Mouse (Mus musculus) small intestine, adult 2 months (tissue): ENCODE results near the gene Adipor2. TPM values are rescaled to one million over a fixed set of nuclear protein-coding genes. Genes with fewer than 3 reads are reported as not detected.

Experiments used
- H3K27ac ChIP-seq: fragments of 200-500 bp; 2 replicates; pipeline ENCODE4 v1.5.1; 2012; ENCODE audit warnings: low read depth, low read length, control low read depth, inconsistent platforms; ENCODE audit not compliant: insufficient read depth
- H3K27me3 ChIP-seq: fragments of 200-500 bp; 2 replicates; pipeline ENCODE4 v1.6.1; 2012; ENCODE audit warnings: mild to moderate bottlenecking, moderate library complexity, low read length, inconsistent platforms; ENCODE audit not compliant: control insufficient read depth, insufficient read depth
- H3K36me3 ChIP-seq: fragments of 200-500 bp; 2 replicates; pipeline ENCODE4 v1.6.1; 2012; ENCODE audit warnings: mild to moderate bottlenecking, low read length, control low read depth, inconsistent platforms; ENCODE audit not compliant: control insufficient read depth, insufficient read depth
- H3K4me1 ChIP-seq: fragments of 200-500 bp; 2 replicates; pipeline ENCODE4 v1.6.1; 2012; ENCODE audit warnings: low read length, inconsistent platforms, mixed read lengths; ENCODE audit not compliant: control insufficient read depth, insufficient read depth, insufficient read length
- H3K4me3 ChIP-seq: fragments of 200-500 bp; 2 replicates; pipeline ENCODE4 v1.5.1; 2012; ENCODE audit warnings: low read depth, mild to moderate bottlenecking, control low read depth, inconsistent platforms, low read length, moderate library complexity
- CTCF ChIP-seq: fragments of 200-500 bp; IDR thresholded peaks from 2 replicates; pipeline ENCODE4 v1.5.1; 2012; ENCODE audit warnings: low read depth, mild to moderate bottlenecking, control low read depth, inconsistent platforms, low read length, moderate library complexity, mixed read lengths; ENCODE audit not compliant: insufficient replicate concordance, insufficient read length; ENCODE audit errors: extremely low read depth
- POLR2A ChIP-seq: fragments of 200-500 bp; IDR thresholded peaks from 2 replicates; pipeline ENCODE4 v1.6.1; 2012; ENCODE audit warnings: low read depth, mild to moderate bottlenecking, control low read depth, inconsistent platforms, low read length, moderate library complexity
- WGBS: fragments of 180-500 bp; shearing (Covaris S2); methylation state at CpG from one replicate; pipeline ENCODE4 v1.1.7; 2018; 5-methylcytosine and 5-hydroxymethylcytosine counted together
- polyA plus RNA-seq: library from polyadenylated mRNA; depleted of rRNA; stranded (reverse); fragments of >200 nt; gene quantifications from 2 replicates; pipeline ENCODE4 v1.2.3, GENCODE M21; 2012

Adipor2 gene
- polyA plus RNA-seq, 1 experiment: 112 TPM

DNA sequence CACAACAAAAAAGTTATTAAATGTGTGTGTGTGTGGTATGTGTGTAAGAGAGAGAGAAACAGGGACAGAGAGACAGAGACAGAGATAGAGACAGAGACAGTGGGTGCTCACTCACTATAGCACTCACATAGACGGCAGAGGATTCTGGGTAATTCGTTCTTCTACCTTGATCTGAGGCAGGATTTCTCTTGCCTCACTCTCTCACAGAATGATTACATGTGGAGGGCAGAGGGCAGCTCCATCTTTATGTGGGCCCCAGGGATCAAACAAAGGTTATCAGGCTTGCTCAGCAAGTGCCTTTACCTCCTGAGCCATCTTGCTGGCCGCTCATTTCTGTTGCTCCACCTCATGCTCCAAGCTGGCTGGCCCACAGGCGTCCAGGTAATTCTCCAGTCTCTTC lies 16.9 kb upstream of the Adipor2 start:
- H3K27ac ChIP-seq: no peak overlapping the region
- H3K36me3 ChIP-seq: no peaks in the 10 kb centered on the region
- H3K4me1 ChIP-seq: no peaks in the 10 kb centered on the region; the same call in 1 of the 2 replicates
- TF ChIP-seq CTCF (no peak), POLR2A (no peak)
- no peaks in the 10 kb centered on the region for H3K27me3 ChIP-seq
- 71% methylated on average over 4 of the region's 4 CpGs for WGBS
- H3K4me3 ChIP-seq: no peak overlapping the region

DNA sequence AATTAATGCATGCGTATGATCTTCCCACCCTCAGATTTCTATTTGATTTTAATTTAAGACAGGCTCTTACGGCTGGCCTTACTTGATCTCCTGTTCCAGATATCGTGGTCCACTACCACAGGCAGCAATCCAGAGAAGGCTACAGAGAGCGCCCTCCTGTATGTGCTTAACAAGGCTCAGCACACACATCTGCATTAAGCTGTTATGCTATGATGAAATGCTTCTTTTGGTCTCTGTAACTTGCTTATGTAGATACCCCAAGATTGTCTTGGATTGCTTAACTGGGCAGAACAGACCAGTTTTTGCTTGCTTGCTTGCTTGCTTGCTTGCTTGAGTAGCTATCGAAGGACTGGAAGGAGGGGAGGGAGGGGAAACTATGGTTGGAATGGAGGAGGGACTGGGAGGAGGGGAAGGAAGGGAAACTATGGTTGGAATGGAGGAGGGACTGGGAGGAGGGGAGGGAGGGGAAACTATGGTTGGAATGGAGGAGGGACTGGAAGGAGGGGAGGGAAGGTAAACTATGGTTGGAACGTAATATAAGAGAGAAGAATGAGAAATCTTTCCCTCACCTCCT lies 14.3 kb upstream of the Adipor2 start:
- no peak for TF ChIP-seq CTCF
- TF ChIP-seq POLR2A: no peak
- H3K27me3 ChIP-seq: no peaks in the 10 kb centered on the region
- H3K36me3 ChIP-seq: no peaks in the 10 kb centered on the region
- no peaks in the 10 kb centered on the region; the same call in 1 of the 2 replicates for H3K4me1 ChIP-seq
- 82% methylated on average over 6 of the region's 6 CpGs for WGBS
- H3K27ac ChIP-seq: no peak overlapping the region
- H3K4me3 ChIP-seq: no peak overlapping the region

DNA sequence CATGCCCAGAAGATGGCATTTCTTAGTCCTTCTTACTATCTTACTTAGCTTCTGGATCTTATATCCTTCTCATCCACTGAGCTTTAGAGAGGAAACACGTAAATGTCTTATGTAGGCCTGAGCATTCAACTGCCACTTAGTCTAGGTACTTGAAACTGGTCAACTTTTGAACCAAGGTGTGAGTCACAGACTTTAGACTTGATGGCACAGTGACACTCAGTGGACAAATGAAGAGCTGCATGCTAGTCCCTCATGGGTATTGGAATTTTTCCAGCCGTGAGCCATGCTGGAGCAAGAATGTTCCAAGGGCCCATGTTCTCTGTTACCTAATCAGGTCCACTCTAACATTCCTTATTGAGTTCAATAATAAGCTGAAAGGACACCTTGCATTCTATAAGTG lies 13.0 kb upstream of the Adipor2 start:
- 26% methylated on average over 2 of the region's 2 CpGs for WGBS
- no peaks in the 10 kb centered on the region for H3K36me3 ChIP-seq

DNA sequence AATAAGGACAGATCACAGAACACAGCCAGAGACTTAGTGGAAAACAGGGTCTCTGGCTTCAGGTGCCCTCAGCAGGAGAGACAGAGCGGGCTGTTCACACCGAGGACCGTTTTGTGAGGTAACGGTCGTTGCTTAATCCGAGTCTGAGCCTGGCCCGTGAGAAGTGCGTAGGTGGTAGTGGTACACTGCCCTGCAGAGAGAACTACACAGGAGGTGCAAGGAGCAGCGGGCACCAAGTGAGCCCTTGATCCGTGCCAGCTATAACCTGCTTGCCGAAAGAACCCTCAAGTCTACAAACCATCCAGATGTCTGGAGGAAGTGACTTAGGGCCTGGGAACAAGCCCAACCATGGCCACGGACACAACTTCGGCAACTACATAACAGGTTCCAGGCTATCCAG lies 11.8 kb upstream of the Adipor2 start:
- 98% methylated on average over 13 of the region's 13 CpGs for WGBS
- TF ChIP-seq CTCF (no peak), POLR2A (no peak)
- H3K4me1 ChIP-seq: no peaks in the 10 kb centered on the region; the same call in 1 of the 2 replicates
- H3K27ac ChIP-seq: no peak overlapping the region
- H3K4me3 ChIP-seq: no peak overlapping the region
- H3K36me3 ChIP-seq: no peaks in the 10 kb centered on the region
- H3K27me3 ChIP-seq: no peaks in the 10 kb centered on the region

More for the DNA sequence above, 13.0 kb upstream of the Adipor2 start:
- Histone ChIP-seq H3K27ac (no peak overlapping the region), H3K27me3 (no peaks in the 10 kb centered on the region), H3K4me3 (no peak overlapping the region), H3K4me1 (no peaks in the 10 kb centered on the region; the same call in 1 of the 2 replicates)
- TF ChIP-seq CTCF: no peak
- TF ChIP-seq POLR2A: no peak

DNA sequence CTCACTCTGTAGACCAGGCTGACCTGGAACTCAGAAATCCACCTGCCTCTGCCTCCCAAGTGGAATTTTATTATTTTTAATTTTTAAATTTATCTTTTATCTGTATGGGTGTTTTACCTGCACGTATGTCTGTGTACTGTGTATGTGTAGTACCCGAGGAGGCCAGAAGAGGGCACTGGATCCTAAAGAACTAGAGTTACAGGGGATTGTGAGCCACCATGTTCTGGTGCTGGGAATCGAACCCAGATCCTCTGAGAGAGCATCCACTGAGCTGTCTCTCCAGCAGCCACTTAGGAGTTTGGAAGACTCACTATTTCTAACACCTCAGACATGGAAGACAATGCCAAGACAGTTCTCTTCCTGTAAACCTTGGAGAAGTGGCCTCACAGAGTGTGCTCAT lies 11.1 kb upstream of the Adipor2 start:
- H3K36me3 ChIP-seq: no peaks in the 10 kb centered on the region
- H3K4me3 ChIP-seq: no peak overlapping the region
- TF ChIP-seq POLR2A (no peak), CTCF (peak; percentile 52; the same call in 1 of the 2 replicates)
- no peak overlapping the region for H3K27ac ChIP-seq
- 83% methylated on average over 3 of the region's 3 CpGs for WGBS
- H3K27me3 ChIP-seq: no peaks in the 10 kb centered on the region
- no peaks in the 10 kb centered on the region; the same call in 1 of the 2 replicates for H3K4me1 ChIP-seq

DNA sequence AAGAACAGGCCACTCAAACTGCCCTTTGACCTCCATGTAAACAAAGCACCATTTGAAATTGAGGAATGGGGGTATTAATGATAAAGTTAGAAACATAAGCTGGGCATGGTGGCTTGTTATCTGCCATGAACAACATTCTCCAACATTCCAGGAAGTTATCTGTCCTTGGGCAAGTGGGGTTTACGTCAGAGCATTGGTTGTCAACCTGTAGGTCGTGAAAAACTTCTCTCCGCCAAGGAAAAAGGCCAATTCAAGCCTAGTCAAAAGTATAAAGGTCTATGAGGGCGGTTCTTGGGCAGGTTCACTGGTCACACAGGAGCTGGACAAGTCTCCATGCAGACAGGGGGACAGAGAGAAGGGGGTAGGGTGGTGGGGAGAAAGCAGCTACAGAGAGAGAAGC lies 3.5 kb upstream of the Adipor2 start:
- H3K4me1 ChIP-seq: peaks cover 22% of the 10 kb centered on the region

GRCm38 (mm10) chr6:119420357-119420756 lies 2.9 kb upstream of the Adipor2 start:
- no peaks in the 10 kb centered on the region for H3K36me3 ChIP-seq
- no peak overlapping the region for H3K4me3 ChIP-seq
- peak overlapping the region; percentile 88 for H3K27ac ChIP-seq
- TF ChIP-seq POLR2A: no peak
- no peak for TF ChIP-seq CTCF
- WGBS: 60% methylated on average over 5 of the region's 5 CpGs
- H3K27me3 ChIP-seq: no peaks in the 10 kb centered on the region
- peaks cover 22% of the 10 kb centered on the region for H3K4me1 ChIP-seq

More for the DNA sequence above, 3.5 kb upstream of the Adipor2 start:
- H3K36me3 ChIP-seq: no peaks in the 10 kb centered on the region
- no peaks in the 10 kb centered on the region for H3K27me3 ChIP-seq
- no peak for TF ChIP-seq POLR2A
- TF ChIP-seq CTCF: no peak
- H3K4me3 ChIP-seq: no peak overlapping the region
- 34% methylated on average over 4 of the region's 4 CpGs for WGBS
- peak overlapping the region; percentile 88 for H3K27ac ChIP-seq

DNA sequence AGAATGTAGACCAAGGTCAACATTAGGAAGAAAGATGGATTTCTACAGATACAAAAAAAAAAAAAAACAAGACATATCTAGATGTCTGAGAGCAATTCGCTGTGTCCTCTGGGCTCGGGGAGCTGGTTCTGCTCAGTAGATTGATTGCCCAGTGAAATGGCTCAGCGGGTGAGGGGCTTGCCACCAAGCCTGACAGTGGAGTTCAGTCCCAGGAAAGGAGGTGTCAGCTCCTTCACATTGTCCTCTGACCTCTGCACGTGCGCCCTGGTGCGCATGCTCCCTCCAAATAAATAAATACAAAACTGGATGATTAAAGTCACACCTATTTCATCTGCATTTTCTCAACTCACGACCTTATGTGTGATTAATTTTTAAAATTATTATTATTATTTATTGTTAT lies 1.9 kb upstream of the Adipor2 start:
- TF ChIP-seq POLR2A: no peak
- TF ChIP-seq CTCF: no peak
- Histone ChIP-seq H3K27me3 (no peaks in the 10 kb centered on the region), H3K36me3 (no peaks in the 10 kb centered on the region), H3K4me1 (peaks cover 24% of the 10 kb centered on the region), H3K27ac (peak overlapping the region; percentile 32), H3K4me3 (no peak overlapping the region)
- WGBS: 79% methylated on average over 7 of the region's 7 CpGs
